Mouse (Mus musculus): ENCODE measurements around the gene Parp9.
"Not testable (repeated sequence)": the region's sequence is repeated elsewhere in the genome, so short reads cannot be mapped to it uniquely, and the experiment has no call there.

The Parp9 gene

GRCm38 (mm10) chr16:35924341-35924740, 13.9 kb upstream of the Parp9 start:
- no peak for DNase-seq (ENCODE audit: low spot score in 2 of 2)

GRCm38 (mm10) chr16:35932179-35933055, 5.9 kb upstream of the Parp9 start:
- DNase-seq (ENCODE audit: low spot score in 2 of 2): no peak

GRCm38 (mm10) chr16:35933181-35933580, 5.1 kb upstream of the Parp9 start:
- no peak for DNase-seq (ENCODE audit: low spot score in 2 of 2)

GRCm38 (mm10) chr16:35939261-35939660, 991 bp downstream of the Parp9 start:
- no peak for DNase-seq (ENCODE audit: low spot score in 2 of 2)

- peak; percentile 51 to 73 for DNase-seq (ENCODE audit: low spot score in 2 of 2)
These were observed 1.4 kb downstream of the Parp9 start for GRCm38 (mm10) chr16:35939690-35940089.

GRCm38 (mm10) chr16:35941382-35941781, 3.1 kb downstream of the Parp9 start:
- DNase-seq (ENCODE audit: low spot score in 2 of 2): peak in 1 of 2 experiments; percentile 16

- no peak for DNase-seq (ENCODE audit: low spot score in 2 of 2)
These were observed 11.0 kb downstream of the Parp9 start for GRCm38 (mm10) chr16:35949264-35949663.

GRCm38 (mm10) chr16:35951216-35951615, 12.9 kb downstream of the Parp9 start:
- no peak for DNase-seq (ENCODE audit: low spot score in 2 of 2)

- DNase-seq (ENCODE audit: low spot score in 2 of 2): no peak
These were observed 14.4 kb downstream of the Parp9 start for GRCm38 (mm10) chr16:35952628-35953130.

- DNase-seq (ENCODE audit: low spot score in 2 of 2): not testable (repeated sequence)
These were observed 27.7 kb downstream of the Parp9 start for GRCm38 (mm10) chr16:35965991-35966390.

GRCm38 (mm10) chr16:35966411-35967115, 28.3 kb downstream of the Parp9 start:
- no peak for DNase-seq (ENCODE audit: low spot score in 2 of 2)

- DNase-seq (ENCODE audit: low spot score in 2 of 2): no peak
These were observed 29.0 kb downstream of the Parp9 start for GRCm38 (mm10) chr16:35967319-35967718.

- no peak for DNase-seq (ENCODE audit: low spot score in 2 of 2)
These were observed 29.9 kb downstream of the Parp9 start for GRCm38 (mm10) chr16:35968149-35968548.

GRCm38 (mm10) chr16:35974021-35974420, 35.8 kb downstream of the Parp9 start:
- DNase-seq (ENCODE audit: low spot score in 2 of 2): no peak

- not testable (repeated sequence) for DNase-seq (ENCODE audit: low spot score in 2 of 2)
These were observed 40.2 kb downstream of the Parp9 start, which contains the start of gene Kpna1 for GRCm38 (mm10) chr16:35978450-35978849. Kpna1 (plus strand) TSS chr16:35978750.

GRCm38 (mm10) chr16:35981363-35981821, 43.1 kb downstream of the Parp9 start:
- DNase-seq (ENCODE audit: low spot score in 2 of 2): peak; percentile 100

- DNase-seq (ENCODE audit: low spot score in 2 of 2): no peak
These were observed 44.2 kb downstream of the Parp9 start for GRCm38 (mm10) chr16:35982506-35982901.

- DNase-seq (ENCODE audit: low spot score in 2 of 2): peak; percentile 79 to 90
These were observed 44.7 kb downstream of the Parp9 start for GRCm38 (mm10) chr16:35982902-35983516.

GRCm38 (mm10) chr16:35983517-35984101, 45.3 kb downstream of the Parp9 start:
- peak; percentile 26 to 63 for DNase-seq (ENCODE audit: low spot score in 2 of 2)

GRCm38 (mm10) chr16:35984471-35984870, 46.2 kb downstream of the Parp9 start:
- DNase-seq (ENCODE audit: low spot score in 2 of 2): no peak

GRCm38 (mm10) chr16:35987930-35988329, 49.7 kb downstream of the Parp9 start:
- DNase-seq (ENCODE audit: low spot score in 2 of 2): no peak

GRCm38 (mm10) chr16:35992391-35992790, 54.1 kb downstream of the Parp9 start:
- no peak for DNase-seq (ENCODE audit: low spot score in 2 of 2)
